Mouse (Mus musculus): ENCODE data around the gene Sim1. TPM values are rescaled to one million over a fixed set of nuclear protein-coding genes. Genes with fewer than 3 reads are reported as not detected.

The Sim1 gene
- polyA plus RNA-seq, 1 experiment from 2014 or later = 6.5 TPM

- Histone ChIP-seq H3K27me3 (ENCODE audit: low read depth, poor library complexity, severe bottlenecking) (peaks cover 100% of the 10 kb centered on the region), H3K4me3 (peak overlapping the region; percentile 59), H3K36me3 (no peaks in the 10 kb centered on the region), H3K4me1 (peaks cover 46% of the 10 kb centered on the region), H3K27ac (replicated peaks) (peak overlapping the region; percentile 67; the same call in 1 of the 2 replicates), H3K9me3 (replicated peaks) (no peaks in the 10 kb centered on the region)
- DNase-seq (ENCODE audit: low spot score) = no peak
- 4% methylated on average over 21 of the region's 21 CpGs for WGBS
Measured at GRCm38 (mm10) chr10:50895881-50896766, 1.6 kb downstream of the Sim1 start.

GRCm38 (mm10) chr10:50896767-50897390 lies 2.3 kb downstream of the Sim1 start:
- WGBS = 2% methylated on average over 3 of the region's 3 CpGs
- peak overlapping the region; percentile 59 for H3K4me3 ChIP-seq
- no peaks in the 10 kb centered on the region for H3K36me3 ChIP-seq
- no peak for DNase-seq (ENCODE audit: low spot score)
- peaks cover 100% of the 10 kb centered on the region for H3K27me3 ChIP-seq (ENCODE audit: low read depth, poor library complexity, severe bottlenecking)
- no peaks in the 10 kb centered on the region for H3K9me3 ChIP-seq (replicated peaks)
- H3K4me1 ChIP-seq = peaks cover 50% of the 10 kb centered on the region
- peak overlapping the region; percentile 67; the same call in 1 of the 2 replicates for H3K27ac ChIP-seq (replicated peaks)

- WGBS = 1% methylated on average over 32 of the region's 32 CpGs
- Histone ChIP-seq H3K36me3 (no peaks in the 10 kb centered on the region), H3K4me1 (peaks cover 50% of the 10 kb centered on the region), H3K9me3 (replicated peaks) (no peaks in the 10 kb centered on the region), H3K27me3 (ENCODE audit: low read depth, poor library complexity, severe bottlenecking) (peaks cover 100% of the 10 kb centered on the region), H3K4me3 (peak overlapping the region; percentile 59), H3K27ac (replicated peaks) (peak overlapping the region; percentile 53)
- DNase-seq (ENCODE audit: low spot score) = peak; percentile 58
Measured at GRCm38 (mm10) chr10:50897530-50898471, 3.2 kb downstream of the Sim1 start.

- 17% methylated on average over 2 of the region's 2 CpGs for WGBS
- H3K4me3 ChIP-seq = peak overlapping the region; percentile 59
- peaks cover 49% of the 10 kb centered on the region for H3K4me1 ChIP-seq
- H3K27me3 ChIP-seq (ENCODE audit: low read depth, poor library complexity, severe bottlenecking) = peaks cover 100% of the 10 kb centered on the region
- H3K36me3 ChIP-seq = no peaks in the 10 kb centered on the region
- no peaks in the 10 kb centered on the region for H3K9me3 ChIP-seq (replicated peaks)
- no peak overlapping the region for H3K27ac ChIP-seq (replicated peaks)
- no peak for DNase-seq (ENCODE audit: low spot score)
Measured at GRCm38 (mm10) chr10:50898621-50899020, 4.1 kb downstream of the Sim1 start.

GRCm38 (mm10) chr10:50899846-50900745 lies 5.5 kb downstream of the Sim1 start:
- Histone ChIP-seq H3K36me3 (no peaks in the 10 kb centered on the region), H3K9me3 (replicated peaks) (no peaks in the 10 kb centered on the region), H3K4me1 (peaks cover 49% of the 10 kb centered on the region), H3K27me3 (ENCODE audit: low read depth, poor library complexity, severe bottlenecking) (peaks cover 100% of the 10 kb centered on the region), H3K4me3 (peak overlapping the region; percentile 59), H3K27ac (replicated peaks) (peak overlapping the region; percentile 76)
- WGBS = under 1% methylated on average over 21 of the region's 21 CpGs
- no peak for DNase-seq (ENCODE audit: low spot score)

GRCm38 (mm10) chr10:50900746-50901600 lies 6.4 kb downstream of the Sim1 start:
- H3K4me1 ChIP-seq = peaks cover 52% of the 10 kb centered on the region
- peak; percentile 60 for DNase-seq (ENCODE audit: low spot score)
- H3K4me3 ChIP-seq = peak overlapping the region; percentile 59
- no peaks in the 10 kb centered on the region for H3K9me3 ChIP-seq (replicated peaks)
- peak overlapping the region; percentile 76 for H3K27ac ChIP-seq (replicated peaks)
- WGBS = under 1% methylated on average over 42 of the region's 42 CpGs
- H3K27me3 ChIP-seq (ENCODE audit: low read depth, poor library complexity, severe bottlenecking) = peaks cover 100% of the 10 kb centered on the region
- H3K36me3 ChIP-seq = no peaks in the 10 kb centered on the region

GRCm38 (mm10) chr10:50901601-50902475 lies 7.3 kb downstream of the Sim1 start:
- H3K9me3 ChIP-seq (replicated peaks) = no peaks in the 10 kb centered on the region
- H3K4me3 ChIP-seq = peak overlapping the region; percentile 59
- peaks cover 52% of the 10 kb centered on the region for H3K4me1 ChIP-seq
- peaks cover 100% of the 10 kb centered on the region for H3K27me3 ChIP-seq (ENCODE audit: low read depth, poor library complexity, severe bottlenecking)
- H3K36me3 ChIP-seq = no peaks in the 10 kb centered on the region
- H3K27ac ChIP-seq (replicated peaks) = peak overlapping the region; percentile 76
- WGBS = under 1% methylated on average over 19 of the region's 19 CpGs
- no peak for DNase-seq (ENCODE audit: low spot score)

- H3K36me3 ChIP-seq = no peaks in the 10 kb centered on the region
- peak; percentile 71 for DNase-seq (ENCODE audit: low spot score)
- H3K27ac ChIP-seq (replicated peaks) = peak overlapping the region; percentile 76
- H3K9me3 ChIP-seq (replicated peaks) = no peaks in the 10 kb centered on the region
- H3K4me1 ChIP-seq = peaks cover 52% of the 10 kb centered on the region
- under 1% methylated on average over 43 of the region's 43 CpGs for WGBS
- peak overlapping the region; percentile 59 for H3K4me3 ChIP-seq
- peaks cover 100% of the 10 kb centered on the region for H3K27me3 ChIP-seq (ENCODE audit: low read depth, poor library complexity, severe bottlenecking)
Measured at GRCm38 (mm10) chr10:50902741-50903715, 8.5 kb downstream of the Sim1 start.

GRCm38 (mm10) chr10:50903846-50904763 lies 9.6 kb downstream of the Sim1 start:
- Histone ChIP-seq H3K4me3 (peak overlapping the region; percentile 34), H3K9me3 (replicated peaks) (no peaks in the 10 kb centered on the region), H3K27ac (replicated peaks) (no peak overlapping the region; the same call in 1 of the 2 replicates), H3K36me3 (no peaks in the 10 kb centered on the region), H3K4me1 (peaks cover 52% of the 10 kb centered on the region), H3K27me3 (ENCODE audit: low read depth, poor library complexity, severe bottlenecking) (peaks cover 100% of the 10 kb centered on the region)
- 2% methylated on average over 26 of the region's 26 CpGs for whole genome bisulfite sequencing
- peak; percentile 55 for DNase-seq (ENCODE audit: low spot score)

Measured in midbrain, embryonic 10.5 days (tissue).